Mouse (Mus musculus) stomach, postnatal 0 days (tissue): ENCODE measurements around the gene Ergic2.

Experiments
- CTCF ChIP-seq: IDR thresholded peaks from 2 replicates; pipeline ENCODE4 v1.5.1; 2016; ENCODE audit warnings: antibody characterized with exemption, low read depth, mild to moderate bottlenecking, moderate library complexity
- EP300 ChIP-seq: optimal IDR thresholded peaks from 2 replicates; pipeline ENCODE3; 2016; ENCODE audit warnings: antibody characterized with exemption

GRCm38 (mm10) chr6:148241685-148242084, 29.5 kb upstream of the Ergic2 start:
- TF ChIP-seq CTCF (no peak), EP300 (no peak)
